Mouse (Mus musculus) mature B cell (primary cell): ENCODE measurements around the gene Htatsf1.

Source experiments
- in situ Hi-C: fragments of 300-500 bp; cut with MboI; formaldehyde crosslinking; loops from 2 replicates; pipeline ENCODE4 v1.14.3; 2019

The Htatsf1 gene

GRCm38 (mm10) chrX:57053174-57053992 is at the start of gene Htatsf1:
Htatsf1 (plus strand) TSS chrX:57053583.
- in situ Hi-C loops = no loop called here

- in situ Hi-C loops = no loop called here
Measured at GRCm38 (mm10) chrX:57012891-57013290, 40.5 kb upstream of the Htatsf1 start.

- in situ Hi-C loops = no loop called here
Measured at GRCm38 (mm10) chrX:57042774-57043173, 10.6 kb upstream of the Htatsf1 start, which contains the start of gene Brs3. Brs3 (plus strand) TSS chrX:57043074.

GRCm38 (mm10) chrX:57043869-57044268 is 9.5 kb upstream of the Htatsf1 start:
- in situ Hi-C loops = no loop called here

- in situ Hi-C loops = no loop called here
Measured at GRCm38 (mm10) chrX:57052848-57053173, 572 bp upstream of the Htatsf1 start.

GRCm38 (mm10) chrX:57053993-57054385 is 606 bp downstream of the Htatsf1 start:
- in situ Hi-C loops = no loop called here

- in situ Hi-C loops = no loop called here
Measured at GRCm38 (mm10) chrX:57081496-57081895, 28.1 kb downstream of the Htatsf1 start.

- in situ Hi-C loops = no loop called here
Measured at GRCm38 (mm10) chrX:57087806-57088205, 34.4 kb downstream of the Htatsf1 start, which contains the start of gene Vgll1. Vgll1 (plus strand) TSS chrX:57088106.

- in situ Hi-C loops = no loop called here
Measured at GRCm38 (mm10) chrX:57103415-57103814, 50.0 kb downstream of the Htatsf1 start.

GRCm38 (mm10) chrX:57106956-57107355 is 53.6 kb downstream of the Htatsf1 start:
- in situ Hi-C loops = no loop called here
